Mouse (Mus musculus): Measurements from ENCODE around the gene Wfdc6a.

- no peak for TF ChIP-seq POLR2A (IDR thresholded peaks at IDR 0.05; ENCODE audit: insufficient read depth, low read depth, low read length)
- no peak for TF ChIP-seq CTCF (IDR thresholded peaks at IDR 0.05; ENCODE audit: insufficient read depth, low read depth, low read length)
Observed at GRCm38 (mm10) chr2:164544454-164545097, 40.7 kb downstream of the Wfdc6a start.
